Mouse (Mus musculus): ENCODE measurements around the gene Dnajc8.

GRCm38 (mm10) chr4:132505034-132505738 is 30.2 kb upstream of the Dnajc8 start:
- TF ChIP-seq CTCF (IDR thresholded peaks at IDR 0.05; ENCODE audit: low read depth, low read length): no peak
- no peak for TF ChIP-seq TAL1 (conservative IDR thresholded peaks at IDR 0.05; ENCODE audit: low read depth, low read length)
- no peak for TF ChIP-seq GATA1 (IDR thresholded peaks at IDR 0.05; ENCODE audit: borderline replicate concordance, low read length)
- TF ChIP-seq POLR2AphosphoS5 (IDR thresholded peaks at IDR 0.05; ENCODE audit: insufficient replicate concordance, low read depth, low read length): no peak
- no peak for TF ChIP-seq GATA2 (IDR thresholded peaks at IDR 0.05; ENCODE audit: borderline replicate concordance, low read depth, low read length)

All from G1E (cell line).